Mouse (Mus musculus): ENCODE measurements at regions not wholly inside any gene's neighbourhood (a gene's known extent, or its start where the extent isn't known, plus 50 kb on each side); places are given as distances from the start of the nearest gene placed in this dataset.

GRCm38 (mm10) chr15:97462006-97462405 is 214.9 kb upstream of the Amigo2 start:
- H3K79me2 ChIP-seq (replicated peaks; ENCODE audit: control insufficient read depth, extremely low read depth, insufficient read depth, poor library complexity, severe bottlenecking): no peaks in the 10 kb centered on the region
- H3K27me3 ChIP-seq (replicated peaks): no peaks in the 10 kb centered on the region
- TF ChIP-seq MYC (IDR thresholded peaks at IDR 0.05; ENCODE audit: low read depth, low read length): no peak
- no peak for TF ChIP-seq ELF1 (IDR thresholded peaks at IDR 0.05; ENCODE audit: low read depth, low read length)
- no peak for TF ChIP-seq ZKSCAN1 (IDR thresholded peaks at IDR 0.05; ENCODE audit: borderline replicate concordance, low read depth, low read length)
- TF ChIP-seq SMC3 (IDR thresholded peaks at IDR 0.05; ENCODE audit: low read depth, low read length): no peak
- TF ChIP-seq USF1 (IDR thresholded peaks at IDR 0.05; ENCODE audit: low read depth, low read length): no peak
- TF ChIP-seq RCOR1 (conservative IDR thresholded peaks at IDR 0.05; ENCODE audit: low read depth, low read length): no peak
- TF ChIP-seq JUN (IDR thresholded peaks at IDR 0.05; ENCODE audit: insufficient read depth, low read depth, low read length): no peak
- no peak for TF ChIP-seq MAX (IDR thresholded peaks at IDR 0.05; ENCODE audit: low read length)
- no peak for TF ChIP-seq E2F4 (IDR thresholded peaks at IDR 0.05; ENCODE audit: insufficient replicate concordance, low read depth, low read length)
- no peak for TF ChIP-seq RAD21 (IDR thresholded peaks at IDR 0.05; ENCODE audit: low read depth, low read length)
- no peak for TF ChIP-seq JUND (conservative IDR thresholded peaks at IDR 0.05; ENCODE audit: low read depth, low read length)
- no peak for TF ChIP-seq MXI1 (IDR thresholded peaks at IDR 0.05; ENCODE audit: low read depth, low read length)
- H3K4me1 ChIP-seq (ENCODE audit: control insufficient read depth in 1 of 2, insufficient read depth in 2 of 2): peaks cover 8 to 77% of the 10 kb centered on the region in 2 experiments
- H3K27ac ChIP-seq (ENCODE audit: insufficient read depth, low read depth): no peak overlapping the region
- no peaks in the 10 kb centered on the region for H3K9me3 ChIP-seq (replicated peaks; ENCODE audit: low read length)
- no peak overlapping the region; the same call in 1 of the 2 replicates for H3K9ac ChIP-seq (ENCODE audit: insufficient read depth, low read depth)
- in situ Hi-C loops (cut with MboI; ENCODE audit: low pct_ligation_motif_present, low pct_unique_long_range_greater_than_20kb, low sequenced_read_pairs): loop anchor here (10.0 to 25.0 kb wide), 2 partner anchors 207 to 375 kb away; partner anchors contain the start of gene Hdac7
- no peaks in the 10 kb centered on the region for H3K36me3 ChIP-seq (replicated peaks in 1 of 2; ENCODE audit: control insufficient read depth in 1 of 2, insufficient read depth in 1 of 2, low read length in 1 of 2)
- H3K4me3 ChIP-seq (replicated peaks in 1 of 3; ENCODE audit: low read depth in 2 of 3, low read length in 2 of 3, poor library complexity in 1 of 3): no peak overlapping the region
- DNase-seq (ENCODE audit: extremely low read depth): no peak
- dilution Hi-C loops (cut with MboI; ENCODE audit: extremely low pct_ligation_motif_present, extremely low pct_unique_long_range_greater_than_20kb, low sequenced_read_pairs): no loop called here
- H3K4me2 ChIP-seq (ENCODE audit: insufficient read depth, low read depth, poor library complexity, severe bottlenecking): no peak overlapping the region

DNA sequence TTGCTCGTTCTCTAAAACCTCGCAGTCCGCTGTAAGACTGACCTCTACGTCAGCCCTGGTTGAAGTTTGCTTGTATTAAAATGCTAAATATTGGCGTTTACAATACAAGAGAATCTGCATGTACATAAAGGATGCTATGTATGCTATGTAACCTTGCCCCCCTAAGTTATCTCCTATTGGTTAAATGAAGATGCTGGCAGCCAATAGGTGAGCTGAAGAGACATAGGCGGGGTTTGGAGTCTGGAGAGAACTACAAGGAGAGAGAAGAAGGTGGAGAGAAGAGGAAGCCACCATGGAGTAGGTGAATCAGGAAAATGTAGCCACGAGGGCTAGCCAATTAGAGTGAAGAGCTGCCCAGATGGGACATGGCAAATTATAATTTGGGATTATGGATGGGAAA is 214.0 kb upstream of the Amigo2 start:
- peak; percentile 73 for DNase-seq (ENCODE audit: extremely low read depth)
- Histone ChIP-seq H3K36me3 (replicated peaks in 1 of 2; ENCODE audit: control insufficient read depth in 1 of 2, insufficient read depth in 1 of 2, low read length in 1 of 2) (no peaks in the 10 kb centered on the region), H3K27ac (ENCODE audit: insufficient read depth, low read depth) (peak overlapping the region; percentile 79), H3K27me3 (replicated peaks) (no peaks in the 10 kb centered on the region), H3K4me2 (ENCODE audit: insufficient read depth, low read depth, poor library complexity, severe bottlenecking) (peak overlapping the region; percentile 97; the same call in 1 of the 2 replicates), H3K4me3 (replicated peaks in 1 of 3; ENCODE audit: low read depth in 2 of 3, low read length in 2 of 3, poor library complexity in 1 of 3) (peak overlapping the region; percentile 33 to 55 (median 42)), H3K9ac (ENCODE audit: insufficient read depth, low read depth) (peak overlapping the region; percentile 71; the same call in 1 of the 2 replicates), H3K9me3 (replicated peaks; ENCODE audit: low read length) (no peaks in the 10 kb centered on the region), H3K79me2 (replicated peaks; ENCODE audit: control insufficient read depth, extremely low read depth, insufficient read depth, poor library complexity, severe bottlenecking) (no peaks in the 10 kb centered on the region), H3K4me1 (ENCODE audit: control insufficient read depth in 1 of 2, insufficient read depth in 2 of 2) (peaks cover 8 to 82% of the 10 kb centered on the region in 2 experiments)
- dilution Hi-C loops (cut with MboI; ENCODE audit: extremely low pct_ligation_motif_present, extremely low pct_unique_long_range_greater_than_20kb, low sequenced_read_pairs) (no loop called here), in situ Hi-C loops (cut with MboI; ENCODE audit: low pct_ligation_motif_present, low pct_unique_long_range_greater_than_20kb, low sequenced_read_pairs) (loop anchor here (10.0 to 25.0 kb wide), 2 partner anchors 206 to 376 kb away; partner anchors contain the start of gene Hdac7)
- TF ChIP-seq BHLHE40 (IDR thresholded peaks at IDR 0.05; ENCODE audit: low read depth, low read length) (no peak), CTCF (conservative IDR thresholded peaks at IDR 0.05 in 1 of 2, IDR thresholded peaks at IDR 0.05 in 1 of 2; ENCODE audit: low read depth in 2 of 2, low read length in 2 of 2) (no peak), E2F4 (IDR thresholded peaks at IDR 0.05; ENCODE audit: insufficient replicate concordance, low read depth, low read length) (no peak), CHD2 (IDR thresholded peaks at IDR 0.05; ENCODE audit: low read length) (no peak), SIN3A (IDR thresholded peaks at IDR 0.05; ENCODE audit: low read length) (0 out of 2 replicates have a peak, but pooled peaks have one; percentile 28), IRF4 (IDR thresholded peaks at IDR 0.05; ENCODE audit: low read depth, low read length) (no peak), GABPA (IDR thresholded peaks at IDR 0.05; ENCODE audit: insufficient replicate concordance, low read depth, low read length) (no peak), NRF1 (IDR thresholded peaks at IDR 0.05; ENCODE audit: low read depth, low read length) (no peak), HCFC1 (IDR thresholded peaks at IDR 0.05; ENCODE audit: low read depth, low read length) (peak; percentile 50), NELFE (IDR thresholded peaks at IDR 0.05; ENCODE audit: low read depth, low read length) (no peak), EP300 (IDR thresholded peaks at IDR 0.05; ENCODE audit: low read length) (no peak), UBTF (IDR thresholded peaks at IDR 0.05; ENCODE audit: low read depth, low read length) (no peak), ZC3H11A (IDR thresholded peaks at IDR 0.05; ENCODE audit: low read depth, low read length) (no peak), POLR2A (IDR thresholded peaks at IDR 0.05; ENCODE audit: low read depth, low read length) (peak; percentile 59), ZKSCAN1 (IDR thresholded peaks at IDR 0.05; ENCODE audit: borderline replicate concordance, low read depth, low read length) (no peak), MAZ (IDR thresholded peaks at IDR 0.05; ENCODE audit: low read depth, low read length) (no peak), PAX5 (IDR thresholded peaks at IDR 0.05; ENCODE audit: low read length) (no peak)
